Mouse (Mus musculus) leukemia stem cell, adult 10-12 weeks (primary cell): Measurements from ENCODE around the gene Poglut1. TPM values are rescaled to one million over a fixed set of nuclear protein-coding genes. Genes with fewer than 3 reads are reported as not detected.

ENCODE experiments used
- polyA plus RNA-seq: library from polyadenylated mRNA; stranded (reverse); fragments of >175 nt; gene quantifications from 2 replicates; pipeline ENCODE4 v1.2.3, GENCODE M21; 2012; ENCODE audit warnings: low replicate concordance

Gene Poglut1
- 1.7 and 4.7 TPM in 2 replicates for polyA plus RNA-seq

GRCm38 (mm10) chr16:38549479-38550396, at the start of gene Poglut1:
Gene Poglut1, minus strand, starts transcription at chr16:38550258.

GRCm38 (mm10) chr16:38558221-38558748, 8.2 kb upstream of the Poglut1 start, which contains the start of gene Tmem39a:
Gene Tmem39a, plus strand, starts transcription at chr16:38558698.

GRCm38 (mm10) chr16:38522129-38523084, 27.7 kb downstream of the Poglut1 start, which contains the start of gene Timmdc1:
Gene Timmdc1, minus strand, starts transcription at chr16:38522663.

Other genes with a start within 250 kb of the Poglut1 start
- gene Maats1, start 208.1 kb downstream of the Poglut1 start, polyA plus RNA-seq = not detected in 2 replicates
- 33.5 and 55.3 TPM in 2 replicates for gene Cox17, start 203.3 kb downstream of the Poglut1 start, polyA plus RNA-seq
- gene Gm21987, start 203.2 kb downstream of the Poglut1 start, polyA plus RNA-seq = 212 and 331 TPM in 2 replicates
- 7.4 and 13.4 TPM in 2 replicates for gene Popdc2, start 188.0 kb downstream of the Poglut1 start, polyA plus RNA-seq
- 0.43 TPM in 1 of 2 replicates, not detected in the other for gene Pla1a, start 117.1 kb downstream of the Poglut1 start, polyA plus RNA-seq
- gene Adprh, start 97.6 kb downstream of the Poglut1 start, polyA plus RNA-seq = 144 and 228 TPM in 2 replicates
- 0.23 and 0.67 TPM in 2 replicates for gene Cd80, start 94.7 kb downstream of the Poglut1 start, polyA plus RNA-seq
- 52.7 and 71.3 TPM in 2 replicates for gene Timmdc1, start 27.6 kb downstream of the Poglut1 start, polyA plus RNA-seq
- 7.6 and 22.1 TPM in 2 replicates for gene Tmem39a, start 8.4 kb upstream of the Poglut1 start, polyA plus RNA-seq
- 0.98 and 1.2 TPM in 2 replicates for gene Arhgap31, start 163.0 kb upstream of the Poglut1 start, polyA plus RNA-seq
- gene B4galt4, start 192.0 kb upstream of the Poglut1 start, polyA plus RNA-seq = 0.51 TPM in 1 of 2 replicates, not detected in the other